Mouse (Mus musculus) forebrain, postnatal 0 days (tissue): ENCODE measurements around the gene Pdzd3. TPM values are rescaled to one million over a fixed set of nuclear protein-coding genes. Genes with fewer than 3 reads are reported as not detected.
A peak's percentile ranks its signal among the peaks of the same experiment; 100 is the strongest.

Experiments
- ATAC-seq: fragments of 200-750 bp; cut with Nextera tagmentation; 2 replicates; pipeline ENCODE4 v1.8.0; 2017; ENCODE audit warnings: mild to moderate bottlenecking, moderate library complexity
- DNase-seq: peaks from one replicate; pipeline ENCODE4 v3.0.0-alpha.2; 2015
- H3K27ac ChIP-seq: fragments of 300-500 bp; sonication (generic); 2 replicates; pipeline ENCODE4 v1.5.1; 2014; ENCODE audit warnings: low read depth, mild to moderate bottlenecking, antibody characterized with exemption, low read length, moderate library complexity, mixed read lengths
- H3K27me3 ChIP-seq: fragments of 300-500 bp; sonication (generic); 2 replicates; pipeline ENCODE4 v1.6.1; 2014; ENCODE audit warnings: mild to moderate bottlenecking, low read length, mixed read lengths; ENCODE audit not compliant: insufficient read depth
- H3K36me3 ChIP-seq: fragments of 300-500 bp; sonication (generic); 2 replicates; pipeline ENCODE4 v1.6.1; 2014; ENCODE audit warnings: mild to moderate bottlenecking, moderate library complexity; ENCODE audit not compliant: insufficient read depth
- H3K4me1 ChIP-seq: fragments of 300-500 bp; sonication (generic); 2 replicates; pipeline ENCODE4 v1.6.1; 2014; ENCODE audit warnings: antibody characterized with exemption; ENCODE audit not compliant: insufficient read depth
- H3K4me2 ChIP-seq: fragments of 300-500 bp; sonication (generic); 2 replicates; pipeline ENCODE4 v1.6.1; 2014; ENCODE audit warnings: low read depth, mild to moderate bottlenecking, moderate library complexity
- H3K4me3 ChIP-seq: fragments of 300-500 bp; sonication (generic); 2 replicates; pipeline ENCODE4 v1.5.1; 2014; ENCODE audit warnings: low read depth, low read length, mixed read lengths
- H3K9ac ChIP-seq: fragments of 300-500 bp; sonication (generic); 2 replicates; pipeline ENCODE4 v1.6.1; 2014; ENCODE audit warnings: mild to moderate bottlenecking
- H3K9me3 ChIP-seq: fragments of 300-500 bp; sonication (generic); 2 replicates; pipeline ENCODE4 v1.6.1; 2016; ENCODE audit warnings: low read length
- CTCF ChIP-seq: sonication (generic); IDR thresholded peaks from 2 replicates; pipeline ENCODE4 v1.5.1; 2016; ENCODE audit warnings: antibody characterized with exemption, control low read depth, low read depth
- WGBS: fragments of 180-500 bp; shearing (Covaris S2); extraction: QIAGEN DNeasy Blood & Tissue Kit; methylation state at CpG from one replicate; pipeline ENCODE4 v1.1.7; 2014; 5-methylcytosine and 5-hydroxymethylcytosine counted together
- polyA plus RNA-seq: library from polyadenylated mRNA; unstranded; fragments of >200 nt; fragmentation: Nextera tagmentation; extraction: Ambion mirVana; gene quantifications from 2 replicates; pipeline ENCODE4 v1.2.1, GENCODE M21; 2015
- total RNA-seq: library from RNA; depleted of rRNA; stranded (reverse); fragments of >200 nt; gene quantifications from 2 replicates; pipeline ENCODE4 v1.2.3, GENCODE M21; 2014

Pdzd3 gene
- total and polyA plus RNA-seq, 2 experiments from 2014 or later, result 0.33 to 1.0 TPM

DNA sequence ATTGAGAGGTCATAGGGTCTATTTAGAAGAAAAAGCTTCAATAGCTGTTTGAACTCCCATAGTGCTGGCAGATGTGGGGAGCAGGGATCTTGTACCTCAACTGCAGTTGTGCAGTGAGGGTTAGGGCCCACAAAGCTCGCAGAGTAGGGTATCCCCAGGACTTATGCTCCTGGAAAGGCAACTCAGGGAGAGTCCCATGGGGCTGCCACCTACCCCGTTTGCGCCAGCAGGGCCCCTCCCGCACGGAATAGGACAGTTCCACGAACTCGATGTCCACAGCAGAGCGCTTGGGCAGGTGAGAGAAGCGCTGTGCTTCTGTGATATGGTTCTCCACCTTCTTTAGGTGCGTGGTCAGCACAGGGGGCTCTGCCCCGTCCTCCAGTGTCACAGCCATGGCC is 35.7 kb upstream of the Pdzd3 start:
- Histone ChIP-seq H3K27ac (peak overlapping the region; percentile 77), H3K9ac (peak overlapping the region; percentile 90), H3K4me1 (peaks cover 11% of the 10 kb centered on the region; the same call in 1 of the 2 replicates), H3K4me2 (peak overlapping the region; percentile 77), H3K9me3 (no peaks in the 10 kb centered on the region), H3K27me3 (no peaks in the 10 kb centered on the region), H3K4me3 (peak overlapping the region; percentile 88), H3K36me3 (peaks cover 14% of the 10 kb centered on the region; the same call in 1 of the 2 replicates)
- ATAC-seq (peak; percentile 7; the same call in 1 of the 2 replicates), DNase-seq (peak; percentile 28)
- TF ChIP-seq CTCF, result no peak
- WGBS, result 9% methylated on average over 11 of the region's 11 CpGs

DNA sequence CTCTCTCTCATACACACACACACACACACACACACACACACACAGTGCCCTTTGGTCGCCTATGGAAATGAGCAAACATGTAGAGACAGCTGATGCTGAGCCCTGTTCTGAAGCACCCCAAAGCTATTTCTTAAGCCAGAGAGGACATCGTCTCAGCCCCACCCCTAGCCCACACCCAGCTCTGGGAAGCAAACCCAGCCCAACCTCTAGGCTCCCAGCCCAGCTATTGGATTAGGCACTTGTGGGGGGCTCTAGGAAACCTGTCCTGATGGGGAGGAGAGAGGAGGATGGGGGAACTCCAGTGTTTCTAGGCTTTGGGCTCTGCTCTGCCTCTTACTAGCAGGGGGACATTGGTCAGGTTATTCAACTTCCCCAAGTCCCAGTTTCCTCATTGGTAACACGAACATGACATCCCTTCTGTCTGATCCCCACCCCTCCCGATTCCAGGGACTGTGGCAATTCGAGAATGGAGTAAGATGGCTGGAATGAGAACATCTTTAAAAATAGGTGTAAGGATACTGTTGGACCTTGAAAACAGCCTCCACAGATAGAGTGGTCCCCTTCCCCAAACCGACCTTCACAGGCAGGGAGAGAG is 35.1 kb upstream of the Pdzd3 start:
- Histone ChIP-seq H3K4me1 (peaks cover 11% of the 10 kb centered on the region; the same call in 1 of the 2 replicates), H3K4me3 (peak overlapping the region; percentile 88), H3K36me3 (peaks cover 14% of the 10 kb centered on the region; the same call in 1 of the 2 replicates), H3K27ac (no peak overlapping the region), H3K9ac (peak overlapping the region; percentile 37; the same call in 1 of the 2 replicates), H3K4me2 (peak overlapping the region; percentile 77), H3K27me3 (no peaks in the 10 kb centered on the region), H3K9me3 (no peaks in the 10 kb centered on the region)
- TF ChIP-seq CTCF, result no peak
- WGBS, result 10% methylated on average over 6 of the region's 6 CpGs
- DNase-seq, result no peak
- no peak for ATAC-seq

DNA sequence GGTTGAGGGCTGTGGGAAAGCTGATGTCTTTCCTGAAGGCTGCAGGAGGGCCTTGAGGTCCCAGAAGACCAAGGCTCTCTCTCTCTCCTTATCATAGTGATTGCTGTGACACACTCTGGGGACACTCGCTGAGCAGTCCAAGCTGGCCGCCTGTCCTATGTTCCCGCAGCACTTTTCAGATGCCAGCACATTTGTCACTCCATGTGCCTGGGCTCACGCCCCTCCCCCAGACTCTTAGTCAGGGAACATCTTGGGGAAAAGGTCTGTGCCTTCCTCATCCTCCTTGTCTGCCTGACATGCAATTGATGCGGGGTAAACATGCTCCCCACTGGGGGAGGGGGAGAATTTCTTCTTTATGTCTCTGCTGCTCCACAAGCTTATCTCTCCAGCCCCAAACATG is 31.9 kb upstream of the Pdzd3 start:
- TF ChIP-seq CTCF, result no peak
- no peak overlapping the region for H3K27ac ChIP-seq
- no peak overlapping the region for H3K9ac ChIP-seq
- ATAC-seq (no peak), DNase-seq (no peak)
- H3K4me2 ChIP-seq, result no peak overlapping the region
- no peak overlapping the region for H3K4me3 ChIP-seq
- H3K4me1 ChIP-seq, result peaks cover 5% of the 10 kb centered on the region; the same call in 1 of the 2 replicates
- no peaks in the 10 kb centered on the region for H3K27me3 ChIP-seq
- no peaks in the 10 kb centered on the region for H3K9me3 ChIP-seq
- WGBS, result 79% methylated on average over 5 of the region's 5 CpGs
- peaks cover 42% of the 10 kb centered on the region for H3K36me3 ChIP-seq

DNA sequence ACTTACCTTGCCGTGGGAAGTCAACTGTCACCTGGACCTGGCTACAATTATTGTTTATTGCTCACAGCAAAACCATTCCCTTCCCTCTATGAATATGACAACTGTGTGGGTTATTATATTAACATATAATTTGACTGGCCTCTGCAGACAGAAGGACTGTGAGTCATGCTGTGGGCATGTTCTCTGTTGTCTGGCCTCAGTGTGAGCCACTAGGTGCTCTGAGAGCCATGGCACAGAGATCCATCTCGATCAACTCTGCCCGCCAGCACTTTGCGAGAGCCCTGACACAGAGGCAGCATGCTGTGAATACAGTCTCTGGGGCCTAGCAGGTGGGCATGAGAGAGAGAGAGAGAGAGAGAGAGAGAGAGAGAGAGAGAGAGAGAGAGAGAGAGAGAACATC is 18.7 kb upstream of the Pdzd3 start:
- no peak for DNase-seq
- Histone ChIP-seq H3K4me1 (peaks cover 4% of the 10 kb centered on the region), H3K4me3 (no peak overlapping the region), H3K27me3 (no peaks in the 10 kb centered on the region), H3K9me3 (no peaks in the 10 kb centered on the region), H3K27ac (no peak overlapping the region), H3K36me3 (peaks cover 19% of the 10 kb centered on the region), H3K9ac (no peak overlapping the region), H3K4me2 (no peak overlapping the region)
- 92% methylated on average over 4 of the region's 4 CpGs for WGBS
- no peak for TF ChIP-seq CTCF
- no peak for ATAC-seq

DNA sequence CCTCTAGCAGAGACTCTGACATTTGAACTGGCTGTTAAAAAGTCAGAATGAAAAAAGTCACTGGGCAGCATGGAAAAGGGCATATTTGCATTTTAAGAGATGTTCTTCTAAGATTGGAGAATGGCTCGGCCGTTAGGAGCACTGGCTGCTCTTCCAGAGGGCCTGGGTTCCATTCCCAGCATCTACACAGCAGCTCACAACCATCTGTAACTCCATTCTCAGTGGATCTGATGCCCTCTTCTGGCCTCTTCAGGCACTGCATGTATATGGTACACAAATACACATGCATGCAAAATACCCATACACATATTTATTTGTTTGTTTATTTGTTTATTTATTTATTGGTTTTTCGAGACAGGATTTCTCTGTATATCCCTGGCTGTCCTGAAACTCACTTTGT is 17.8 kb upstream of the Pdzd3 start:
- H3K4me1 ChIP-seq, result peaks cover 4% of the 10 kb centered on the region
- H3K36me3 ChIP-seq, result peaks cover 10% of the 10 kb centered on the region
- no peak overlapping the region for H3K27ac ChIP-seq
- peak; percentile 60 for TF ChIP-seq CTCF
- DNase-seq (no peak), ATAC-seq (no peak)
- WGBS, result 87% methylated on average over 3 of the region's 3 CpGs
- no peaks in the 10 kb centered on the region for H3K27me3 ChIP-seq
- no peaks in the 10 kb centered on the region for H3K9me3 ChIP-seq
- H3K4me3 ChIP-seq, result no peak overlapping the region
- H3K9ac ChIP-seq, result no peak overlapping the region
- no peak overlapping the region for H3K4me2 ChIP-seq

DNA sequence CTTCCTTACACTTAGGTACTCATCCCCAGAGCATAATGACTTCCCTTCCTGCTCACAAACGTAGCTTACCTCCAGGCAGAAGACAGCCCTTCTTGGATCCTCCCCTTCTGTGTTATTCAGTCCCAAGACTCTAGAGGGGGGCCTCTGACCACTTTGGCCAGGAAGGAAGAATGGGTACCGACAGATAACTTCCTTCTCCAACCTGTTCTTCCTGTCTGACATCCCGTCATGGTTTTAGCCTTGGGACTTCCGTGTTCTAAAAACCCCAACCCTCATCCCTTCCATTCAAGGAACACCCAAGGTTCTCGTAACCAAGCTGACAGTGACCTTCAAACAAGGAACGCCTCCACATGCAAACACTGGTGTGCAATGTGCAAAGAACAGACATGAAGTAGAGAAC is 17.2 kb upstream of the Pdzd3 start, which contains the start of gene Nlrx1:
Gene Nlrx1 (minus strand): TSS at position 168 of the 400 bp plus-strand sequence.
- no peaks in the 10 kb centered on the region for H3K27me3 ChIP-seq
- peak within 1 kb of the TSS; percentile 59 for H3K9ac ChIP-seq
- WGBS, result 79% methylated on average over 6 of the region's 6 CpGs
- H3K9me3 ChIP-seq, result no peaks in the 10 kb centered on the region
- peak within 1 kb of the TSS; percentile 33 for H3K4me3 ChIP-seq
- TF ChIP-seq CTCF, result no peak
- ATAC-seq, result no peak
- H3K4me1 ChIP-seq, result peaks cover 4% of the 10 kb centered on the region
- H3K27ac ChIP-seq, result peak within 1 kb of the TSS; percentile 76
- peak within 1 kb of the TSS; percentile 66 for H3K4me2 ChIP-seq
- H3K36me3 ChIP-seq, result peaks cover 3% of the 10 kb centered on the region; the same call in 1 of the 2 replicates
- DNase-seq, result no peak

DNA sequence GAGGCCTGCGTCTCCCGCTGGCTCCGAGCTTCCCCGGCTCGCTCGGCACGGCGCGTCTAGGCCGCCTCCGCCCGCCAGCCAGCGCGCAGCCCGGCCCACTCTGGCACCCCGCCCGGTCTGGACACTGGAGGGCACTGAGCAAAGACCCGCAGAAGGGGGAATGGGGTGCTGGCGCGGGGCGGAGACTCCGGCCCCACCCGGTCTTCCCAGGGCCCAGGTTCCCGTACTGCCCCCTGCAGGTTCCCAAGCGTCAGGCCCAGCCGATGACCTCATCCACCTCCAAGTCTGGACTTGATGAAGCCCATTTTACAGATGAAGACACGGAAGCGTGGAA is 16.7 kb upstream of the Pdzd3 start:
- Histone ChIP-seq H3K4me1 (peaks cover 4% of the 10 kb centered on the region), H3K27ac (peak overlapping the region; percentile 76), H3K27me3 (no peaks in the 10 kb centered on the region), H3K9me3 (no peaks in the 10 kb centered on the region), H3K4me2 (peak overlapping the region; percentile 66), H3K9ac (peak overlapping the region; percentile 59), H3K36me3 (no peaks in the 10 kb centered on the region), H3K4me3 (peak overlapping the region; percentile 33)
- peak; percentile 77 for DNase-seq
- peak; percentile 74 for ATAC-seq
- TF ChIP-seq CTCF, result peak; percentile 62
- WGBS, result 6% methylated on average over 25 of the region's 28 CpGs
